Mouse (Mus musculus): ENCODE results near the gene Aatf. TPM values are rescaled to one million over a fixed set of nuclear protein-coding genes. Genes with fewer than 3 reads are reported as not detected.
A peak's percentile ranks its signal among the peaks of the same experiment; 100 is the strongest.

The Aatf gene
- 53.2 and 55.6 TPM in 2 replicates for polyA plus RNA-seq (2016; fragmentation: Nextera tagmentation; extraction: Ambion mirVana)

GRCm38 (mm10) chr11:84513171-84514116 lies at the start of gene Aatf:
Gene Aatf, minus strand, starts transcription at chr11:84513522.
- H3K4me2 ChIP-seq (replicated peaks), result peak within 1 kb of the TSS; percentile 79
- peak within 1 kb of the TSS; percentile 79 for H3K9ac ChIP-seq
- H3K27ac ChIP-seq, result peak within 1 kb of the TSS; percentile 89
- H3K27me3 ChIP-seq, result peaks cover 26% of the 10 kb centered on the region
- H3K9me3 ChIP-seq (replicated peaks), result no peaks in the 10 kb centered on the region
- peaks cover 15% of the 10 kb centered on the region for H3K4me1 ChIP-seq
- peak within 1 kb of the TSS; percentile 80 for H3K4me3 ChIP-seq
- peak; percentile 98 for ATAC-seq (ENCODE audit: low FRiP score)
- under 1% methylated on average over 80 of the region's 80 CpGs for WGBS
- peaks cover 15% of the 10 kb centered on the region for H3K36me3 ChIP-seq

- ATAC-seq (ENCODE audit: low FRiP score), result peak; percentile 56
- peak overlapping the region; percentile 18; the same call in 1 of the 2 replicates for H3K4me2 ChIP-seq (replicated peaks)
- WGBS, result 13% methylated on average over 9 of the region's 9 CpGs
- no peak overlapping the region for H3K4me3 ChIP-seq
- H3K9ac ChIP-seq, result 0 out of 2 replicates have a peak overlapping the region, but pooled peaks have one; percentile 15
- no peaks in the 10 kb centered on the region for H3K36me3 ChIP-seq
- H3K4me1 ChIP-seq, result peaks cover 32% of the 10 kb centered on the region
- no peaks in the 10 kb centered on the region for H3K9me3 ChIP-seq (replicated peaks)
- H3K27ac ChIP-seq, result peak overlapping the region; percentile 70
- peaks cover 5% of the 10 kb centered on the region; the same call in 1 of the 2 replicates for H3K27me3 ChIP-seq
Measured at GRCm38 (mm10) chr11:84562758-84563347, 49.5 kb upstream of the Aatf start.

GRCm38 (mm10) chr11:84561546-84561945 lies 48.2 kb upstream of the Aatf start:
- WGBS, result 69% methylated on average over 5 of the region's 5 CpGs
- H3K4me3 ChIP-seq, result no peak overlapping the region
- peaks cover 3% of the 10 kb centered on the region; the same call in 1 of the 2 replicates for H3K27me3 ChIP-seq
- no peaks in the 10 kb centered on the region for H3K9me3 ChIP-seq (replicated peaks)
- no peak overlapping the region for H3K9ac ChIP-seq
- H3K27ac ChIP-seq, result no peak overlapping the region
- H3K4me1 ChIP-seq, result peaks cover 20% of the 10 kb centered on the region
- H3K36me3 ChIP-seq, result no peaks in the 10 kb centered on the region
- no peak overlapping the region for H3K4me2 ChIP-seq (replicated peaks)
- ATAC-seq (ENCODE audit: low FRiP score), result no peak

GRCm38 (mm10) chr11:84553821-84554450 lies 40.6 kb upstream of the Aatf start:
- no peak overlapping the region for H3K27ac ChIP-seq
- H3K36me3 ChIP-seq, result no peaks in the 10 kb centered on the region
- H3K4me1 ChIP-seq, result 0 out of 2 replicates have a peak, but pooled peaks cover 3% of the 10 kb centered on the region
- 0 out of 2 replicates have a peak, but pooled peaks cover 4% of the 10 kb centered on the region for H3K9me3 ChIP-seq (replicated peaks)
- ATAC-seq (ENCODE audit: low FRiP score), result no peak
- 81% methylated on average over 14 of the region's 14 CpGs for WGBS
- no peak overlapping the region for H3K9ac ChIP-seq
- H3K27me3 ChIP-seq, result no peaks in the 10 kb centered on the region
- no peak overlapping the region for H3K4me2 ChIP-seq (replicated peaks)
- H3K4me3 ChIP-seq, result no peak overlapping the region

GRCm38 (mm10) chr11:84551296-84551695 lies 38.0 kb upstream of the Aatf start:
- Histone ChIP-seq H3K9ac (no peak overlapping the region), H3K9me3 (replicated peaks) (0 out of 2 replicates have a peak, but pooled peaks cover 4% of the 10 kb centered on the region), H3K27me3 (peaks cover 3% of the 10 kb centered on the region; the same call in 1 of the 2 replicates), H3K4me1 (0 out of 2 replicates have a peak, but pooled peaks cover 9% of the 10 kb centered on the region), H3K4me2 (replicated peaks) (no peak overlapping the region), H3K27ac (no peak overlapping the region), H3K36me3 (no peaks in the 10 kb centered on the region), H3K4me3 (no peak overlapping the region)
- WGBS, result 79% methylated on average over 4 of the region's 4 CpGs
- no peak for ATAC-seq (ENCODE audit: low FRiP score)

- 67% methylated on average over 6 of the region's 6 CpGs for WGBS
- 0 out of 2 replicates have a peak, but pooled peaks cover 4% of the 10 kb centered on the region for H3K9me3 ChIP-seq (replicated peaks)
- ATAC-seq (ENCODE audit: low FRiP score), result no peak
- H3K4me3 ChIP-seq, result no peak overlapping the region
- no peak overlapping the region for H3K9ac ChIP-seq
- H3K27ac ChIP-seq, result no peak overlapping the region
- peaks cover 7% of the 10 kb centered on the region; the same call in 1 of the 2 replicates for H3K27me3 ChIP-seq
- H3K4me1 ChIP-seq, result 0 out of 2 replicates have a peak, but pooled peaks cover 9% of the 10 kb centered on the region
- H3K4me2 ChIP-seq (replicated peaks), result no peak overlapping the region
- no peaks in the 10 kb centered on the region for H3K36me3 ChIP-seq
Measured at GRCm38 (mm10) chr11:84549258-84549791, 36.0 kb upstream of the Aatf start.

GRCm38 (mm10) chr11:84548293-84548692 lies 35.0 kb upstream of the Aatf start:
- Histone ChIP-seq H3K4me2 (replicated peaks) (no peak overlapping the region), H3K9me3 (replicated peaks) (0 out of 2 replicates have a peak, but pooled peaks cover 1% of the 10 kb centered on the region), H3K27ac (no peak overlapping the region), H3K4me3 (no peak overlapping the region), H3K27me3 (peaks cover 7% of the 10 kb centered on the region; the same call in 1 of the 2 replicates), H3K9ac (no peak overlapping the region), H3K36me3 (no peaks in the 10 kb centered on the region), H3K4me1 (0 out of 2 replicates have a peak, but pooled peaks cover 9% of the 10 kb centered on the region)
- no peak for ATAC-seq (ENCODE audit: low FRiP score)
- WGBS, result 21% methylated on average over 2 of the region's 2 CpGs

GRCm38 (mm10) chr11:84539981-84540380 lies 26.7 kb upstream of the Aatf start:
- H3K9ac ChIP-seq, result no peak overlapping the region
- H3K4me2 ChIP-seq (replicated peaks), result no peak overlapping the region
- H3K4me1 ChIP-seq, result peaks cover 8% of the 10 kb centered on the region
- 0 out of 2 replicates have a peak, but pooled peaks cover 12% of the 10 kb centered on the region for H3K36me3 ChIP-seq
- WGBS, result 8% methylated on average over 4 of the region's 4 CpGs
- no peak for ATAC-seq (ENCODE audit: low FRiP score)
- H3K27me3 ChIP-seq, result peaks cover 6% of the 10 kb centered on the region
- peak overlapping the region; percentile 36 for H3K27ac ChIP-seq
- no peak overlapping the region for H3K4me3 ChIP-seq
- no peaks in the 10 kb centered on the region for H3K9me3 ChIP-seq (replicated peaks)

GRCm38 (mm10) chr11:84529797-84530703 lies 16.7 kb upstream of the Aatf start:
- Histone ChIP-seq H3K9me3 (replicated peaks) (no peaks in the 10 kb centered on the region), H3K27ac (peak overlapping the region; percentile 83), H3K4me1 (peaks cover 31% of the 10 kb centered on the region), H3K9ac (peak overlapping the region; percentile 84), H3K4me3 (peak overlapping the region; percentile 51), H3K36me3 (peaks cover 1% of the 10 kb centered on the region; the same call in 1 of the 2 replicates), H3K27me3 (peaks cover 90% of the 10 kb centered on the region), H3K4me2 (replicated peaks) (peak overlapping the region; percentile 66)
- no peak for ATAC-seq (ENCODE audit: low FRiP score)
- WGBS, result 9% methylated on average over 14 of the region's 14 CpGs

- peaks cover 90% of the 10 kb centered on the region for H3K27me3 ChIP-seq
- peak overlapping the region; percentile 66 for H3K4me2 ChIP-seq (replicated peaks)
- H3K9ac ChIP-seq, result peak overlapping the region; percentile 84
- peak overlapping the region; percentile 51 for H3K4me3 ChIP-seq
- 2% methylated on average over 24 of the region's 24 CpGs for WGBS
- H3K36me3 ChIP-seq, result no peaks in the 10 kb centered on the region; the same call in 1 of the 2 replicates
- ATAC-seq (ENCODE audit: low FRiP score), result no peak
- peaks cover 35% of the 10 kb centered on the region for H3K4me1 ChIP-seq
- H3K9me3 ChIP-seq (replicated peaks), result no peaks in the 10 kb centered on the region
- H3K27ac ChIP-seq, result peak overlapping the region; percentile 83
Measured at GRCm38 (mm10) chr11:84529143-84529755, 15.9 kb upstream of the Aatf start.

Measured in hindbrain, embryonic 12.5 days (tissue).